Mouse (Mus musculus) gastrocnemius, adult 18-20 months (tissue): Measurements from ENCODE around the gene Epha4. TPM values are rescaled to one million over a fixed set of nuclear protein-coding genes. Genes with fewer than 3 reads are reported as not detected.

Experiments used
- microRNA-seq: library from miRNA; unstranded; fragments of <30 nt; microRNA quantifications from one replicate; pipeline ENCODE4 v1.2.0, GENCODE M21; 2021
- total RNA-seq, 2 experiments: library from RNA; stranded (reverse); gene quantifications; 2 replicates each; pipeline ENCODE4 v1.2.3; 2021

Gene Epha4
- total RNA-seq, 2 experiments from 2014 or later = 1.2 to 2.1 TPM

Small RNA genes within 50 kb of the gene (microRNA-seq; reads per million reads assigned to microRNA genes)
- not detected for gene Mir6352
